Mouse (Mus musculus) duodenum, adult 2 months (tissue): ENCODE measurements around the gene Spata31d1b. TPM values are rescaled to one million over a fixed set of nuclear protein-coding genes. Genes with fewer than 3 reads are reported as not detected.

Experiments used
- polyA plus RNA-seq: library from polyadenylated mRNA; depleted of rRNA; stranded (reverse); fragments of >200 nt; gene quantifications from 2 replicates; pipeline ENCODE4 v1.2.3, GENCODE M21; 2012; ENCODE audit warnings: low replicate concordance; rRNA removed

Spata31d1b gene
- not detected in 2 replicates for polyA plus RNA-seq

GRCm38 (mm10) chr13:59711984-59712383, at the start of gene Spata31d1b:
Gene Spata31d1b, plus strand, starts transcription at chr13:59712284.

DNA sequence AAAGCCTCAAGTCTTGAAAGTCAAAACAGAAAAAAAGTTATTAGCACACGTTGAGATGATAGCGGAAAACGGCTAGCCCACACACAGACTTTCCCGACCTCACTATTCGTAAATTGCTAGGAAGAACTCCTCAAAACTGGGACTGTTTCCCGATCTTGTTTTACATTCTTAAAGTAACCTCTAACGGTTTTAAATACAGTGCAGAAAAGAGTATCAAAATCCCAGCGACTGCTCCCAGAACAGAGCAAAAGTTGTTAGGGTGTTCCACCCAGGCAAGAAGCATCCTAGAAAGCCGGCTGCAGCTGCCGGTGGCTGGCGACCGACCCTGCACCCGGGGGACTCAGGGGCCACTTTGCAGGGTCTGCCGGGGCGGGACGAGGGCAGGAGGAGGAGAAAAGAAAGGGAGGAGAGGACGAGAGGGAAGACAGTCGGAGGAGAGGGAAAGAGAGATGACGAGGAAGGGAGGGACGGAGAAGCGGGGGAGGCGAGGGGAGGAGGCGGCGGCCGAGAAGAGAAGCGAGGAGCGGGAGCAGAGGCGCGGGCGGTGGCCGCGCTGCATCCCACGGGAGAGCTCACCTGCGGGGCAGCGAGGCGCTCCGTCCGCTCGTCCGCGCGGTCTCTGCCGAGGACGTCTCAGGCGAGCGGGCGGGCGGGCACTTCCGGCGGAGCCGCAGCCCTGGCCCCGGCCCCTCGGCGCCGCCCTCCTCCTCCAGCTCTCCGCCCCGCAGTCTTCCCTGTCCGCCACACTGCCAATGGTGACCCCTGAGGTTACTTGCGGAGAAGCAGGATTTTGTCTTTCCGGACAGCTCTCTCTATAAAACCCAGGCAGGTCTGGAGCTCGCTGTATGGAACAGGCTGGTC, 36.7 kb upstream of the Spata31d1b start, which contains the start of gene Golm1:
Gene Golm1, minus strand, starts transcription at position 661 of the 861 bp plus-strand sequence.

DNA sequence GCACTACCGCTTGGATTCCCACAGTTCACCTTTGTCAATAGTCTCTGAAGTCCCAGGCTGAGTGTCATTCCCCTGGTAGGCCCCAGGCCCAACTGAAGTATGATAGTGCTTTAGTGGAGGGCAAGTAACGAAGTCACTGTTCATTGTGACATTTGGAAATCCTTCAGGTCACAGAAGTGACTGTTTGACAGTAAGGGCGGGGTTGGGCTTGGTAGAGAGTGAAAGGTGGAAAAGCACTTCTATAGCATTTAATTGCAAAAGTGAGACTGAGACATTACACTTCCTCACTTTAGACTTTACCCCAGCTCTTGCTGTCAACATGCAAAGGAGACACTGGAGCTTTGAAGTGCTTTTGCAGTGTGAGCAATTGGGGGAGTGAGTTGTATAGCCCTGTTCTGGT, 18.1 kb upstream of the Spata31d1b start, which contains the start of gene 4921517D22Rik:
Gene 4921517D22Rik, minus strand, starts transcription at position 101 of the 400 bp plus-strand sequence.

DNA sequence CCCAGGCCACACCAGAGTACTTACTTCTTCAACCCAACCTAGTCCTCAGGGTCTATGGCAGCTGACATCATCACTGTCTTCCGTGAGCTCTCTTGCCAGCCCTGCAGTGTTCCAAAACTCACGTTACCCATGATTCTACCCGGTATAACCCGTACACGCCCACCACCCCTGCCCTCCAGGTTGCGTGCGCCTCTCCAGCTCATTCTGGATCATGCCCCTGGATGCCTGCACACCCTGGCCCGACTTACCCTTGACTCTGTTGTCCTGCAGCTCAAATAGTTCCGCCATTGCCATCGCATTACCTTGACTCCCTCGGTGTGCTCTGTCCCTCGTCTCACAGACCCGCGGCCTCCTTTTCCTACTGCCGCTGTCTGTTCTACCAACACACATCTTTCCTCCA, 1.9 kb upstream of the Spata31d1b start, which contains the start of gene Spata31d1a:
Gene Spata31d1a, minus strand, starts transcription at position 101 of the 400 bp plus-strand sequence.

GRCm38 (mm10) chr13:59731652-59732051, 19.6 kb downstream of the Spata31d1b start, which contains the start of gene Spata31d1d:
Gene Spata31d1d, minus strand, starts transcription at chr13:59731752.

DNA sequence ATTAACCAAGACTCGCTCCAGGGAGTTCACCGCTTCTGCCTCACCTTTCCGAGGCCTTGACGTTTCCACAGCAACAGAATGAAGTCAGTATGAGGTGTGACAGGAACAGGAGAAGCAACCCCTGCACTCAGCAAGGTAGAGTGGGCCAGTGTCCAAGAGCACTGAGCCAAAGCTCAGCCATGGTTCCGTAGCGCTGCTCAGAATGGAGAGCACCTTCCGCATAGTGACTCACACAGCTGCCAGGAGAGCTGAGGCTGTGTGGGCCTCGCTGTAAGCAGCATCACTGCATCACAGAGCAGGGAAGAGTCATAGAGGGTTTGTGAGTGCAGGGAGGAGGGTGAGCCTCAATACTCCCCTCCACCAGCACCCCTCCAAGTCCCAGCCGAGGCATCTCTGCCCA, 34.6 kb downstream of the Spata31d1b start, which contains the start of gene 1700014D04Rik:
Gene 1700014D04Rik, minus strand, starts transcription at position 42 of the 400 bp plus-strand sequence.

Other genes starting within 250 kb of the Spata31d1b start
- gene Agtpbp1, start 127.1 kb upstream of the Spata31d1b start, polyA plus RNA-seq: 1.5 and 2.3 TPM in 2 replicates
- 18.1 and 18.3 TPM in 2 replicates for gene Naa35, start 127.0 kb upstream of the Spata31d1b start, polyA plus RNA-seq
- gene Golm1, start 36.5 kb upstream of the Spata31d1b start, polyA plus RNA-seq: 13.5 and 39.8 TPM in 2 replicates
- gene 4921517D22Rik, start 18.2 kb upstream of the Spata31d1b start, polyA plus RNA-seq: not detected in 2 replicates
- gene Spata31d1a, start 2.0 kb upstream of the Spata31d1b start, polyA plus RNA-seq: not detected in 2 replicates
- gene Spata31d1d, start 19.5 kb downstream of the Spata31d1b start, polyA plus RNA-seq: not detected in 2 replicates
- gene 1700014D04Rik, start 34.5 kb downstream of the Spata31d1b start, polyA plus RNA-seq: 0.04 TPM in 1 of 2 replicates, not detected in the other
- 44.8 and 51.4 TPM in 2 replicates for gene Isca1, start 57.5 kb downstream of the Spata31d1b start, polyA plus RNA-seq
- gene Gm49354, start 70.0 kb downstream of the Spata31d1b start, polyA plus RNA-seq: not detected in 2 replicates
- 10.8 and 15.2 TPM in 2 replicates for gene Tut7, start 110.9 kb downstream of the Spata31d1b start, polyA plus RNA-seq